Mouse (Mus musculus) midbrain, embryonic 14.5 days (tissue): ENCODE results near the gene Lypd1. TPM values are rescaled to one million over a fixed set of nuclear protein-coding genes. Genes with fewer than 3 reads are reported as not detected.

ENCODE experiments used
- ATAC-seq: fragments of 200-750 bp; cut with Nextera tagmentation; 2 replicates; pipeline ENCODE4 v1.8.0; 2017; ENCODE audit warnings: moderate number of reproducible peaks, moderate library complexity; ENCODE audit not compliant: low FRiP score, low TSS enrichment
- DNase-seq: peaks from one replicate; pipeline ENCODE4 v3.0.0-alpha.2; 2015
- H3K27ac ChIP-seq: fragments of 300-500 bp; sonication (generic); replicated peaks from 2 replicates; pipeline ENCODE4 v1.5.1; 2014; ENCODE audit warnings: mild to moderate bottlenecking, low read depth, low read length, moderate library complexity
- H3K27me3 ChIP-seq: fragments of 300-500 bp; sonication (generic); 2 replicates; pipeline ENCODE4 v1.6.1; 2014; ENCODE audit warnings: low read length, control low read depth, mixed read lengths; ENCODE audit not compliant: control insufficient read depth, insufficient read depth
- H3K36me3 ChIP-seq: fragments of 300-500 bp; sonication (generic); 2 replicates; pipeline ENCODE4 v1.6.1; 2014; ENCODE audit warnings: low read length, control low read depth; ENCODE audit not compliant: control insufficient read depth, insufficient read depth
- H3K4me1 ChIP-seq: fragments of 300-500 bp; sonication (generic); 2 replicates; pipeline ENCODE4 v1.6.1; 2014; ENCODE audit warnings: mild to moderate bottlenecking, antibody characterized with exemption, low read length, control low read depth; ENCODE audit not compliant: control insufficient read depth, insufficient read depth
- H3K4me2 ChIP-seq: fragments of 300-500 bp; sonication (generic); 2 replicates; pipeline ENCODE4 v1.6.1; 2014; ENCODE audit warnings: mild to moderate bottlenecking, low read length, moderate library complexity
- H3K4me3 ChIP-seq: fragments of 300-500 bp; sonication (generic); replicated peaks from 2 replicates; pipeline ENCODE4 v1.5.1; 2014; ENCODE audit warnings: low read depth, low read length
- H3K9ac ChIP-seq: fragments of 300-500 bp; sonication (generic); replicated peaks from 2 replicates; pipeline ENCODE4 v1.6.1; 2014; ENCODE audit warnings: mild to moderate bottlenecking, low read length, moderate library complexity
- H3K9me3 ChIP-seq: fragments of 300-500 bp; sonication (generic); 2 replicates; pipeline ENCODE4 v1.6.1; 2016; ENCODE audit warnings: low read length, control low read depth, mixed read lengths; ENCODE audit not compliant: control insufficient read depth
- WGBS: fragments of 180-500 bp; shearing (Covaris S2); extraction: QIAGEN DNeasy Blood & Tissue Kit; methylation state at CpG from one replicate; pipeline ENCODE4 v1.1.7; 2014; 5-methylcytosine and 5-hydroxymethylcytosine counted together
- polyA plus RNA-seq: library from polyadenylated mRNA; unstranded; fragments of >200 nt; fragmentation: Nextera tagmentation; extraction: Ambion mirVana; gene quantifications from 2 replicates; pipeline ENCODE4 v1.2.1, GENCODE M21; 2014

Gene Lypd1
- 63.4 and 67.9 TPM in 2 replicates for polyA plus RNA-seq

GRCm38 (mm10) chr1:125912601-125913600 is at the start of gene Lypd1:
Lypd1 (minus strand) TSS chr1:125913101.
- WGBS = 5% methylated on average over 30 of the region's 30 CpGs
- peaks cover 6% of the 10 kb centered on the region; the same call in 1 of the 2 replicates for H3K27me3 ChIP-seq
- H3K9ac ChIP-seq = peak within 1 kb of the TSS; percentile 69
- H3K36me3 ChIP-seq = no peaks in the 10 kb centered on the region
- peaks cover 18% of the 10 kb centered on the region for H3K4me1 ChIP-seq
- DNase-seq = peak; percentile 71
- peak within 1 kb of the TSS; percentile 59 for H3K4me3 ChIP-seq
- peak within 1 kb of the TSS; percentile 42 for H3K27ac ChIP-seq
- H3K4me2 ChIP-seq = peak within 1 kb of the TSS; percentile 99
- no peaks in the 10 kb centered on the region for H3K9me3 ChIP-seq
- ATAC-seq = peak; percentile 41

- Histone ChIP-seq H3K4me1 (no peaks in the 10 kb centered on the region), H3K9me3 (no peaks in the 10 kb centered on the region), H3K36me3 (no peaks in the 10 kb centered on the region), H3K4me3 (no peak overlapping the region), H3K27ac (no peak overlapping the region), H3K4me2 (no peak overlapping the region), H3K27me3 (no peaks in the 10 kb centered on the region), H3K9ac (no peak overlapping the region)
- ATAC-seq = no peak
- 85% methylated on average over 3 of the region's 3 CpGs for WGBS
- no peak for DNase-seq
These were observed 38.1 kb upstream of the Lypd1 start for GRCm38 (mm10) chr1:125951026-125951425.

- Histone ChIP-seq H3K4me3 (no peak overlapping the region), H3K4me2 (no peak overlapping the region), H3K36me3 (no peaks in the 10 kb centered on the region), H3K9ac (no peak overlapping the region), H3K4me1 (no peaks in the 10 kb centered on the region), H3K27ac (no peak overlapping the region), H3K27me3 (no peaks in the 10 kb centered on the region), H3K9me3 (no peaks in the 10 kb centered on the region)
- DNase-seq (no peak), ATAC-seq (no peak)
- 60% methylated on average over 6 of the region's 6 CpGs for WGBS
These were observed 36.2 kb upstream of the Lypd1 start for GRCm38 (mm10) chr1:125949076-125949475.

- no peaks in the 10 kb centered on the region for H3K4me1 ChIP-seq
- DNase-seq (no peak), ATAC-seq (no peak)
- no peaks in the 10 kb centered on the region for H3K9me3 ChIP-seq
- H3K4me3 ChIP-seq = no peak overlapping the region
- no peak overlapping the region for H3K9ac ChIP-seq
- WGBS = 85% methylated on average over 9 of the region's 9 CpGs
- H3K4me2 ChIP-seq = no peak overlapping the region
- no peaks in the 10 kb centered on the region for H3K36me3 ChIP-seq
- H3K27me3 ChIP-seq = no peaks in the 10 kb centered on the region
- H3K27ac ChIP-seq = no peak overlapping the region
These were observed 32.2 kb upstream of the Lypd1 start for GRCm38 (mm10) chr1:125945136-125945535.

- no peak overlapping the region for H3K27ac ChIP-seq
These were observed 30.4 kb upstream of the Lypd1 start for GRCm38 (mm10) chr1:125943305-125943704.

GRCm38 (mm10) chr1:125925486-125925885 is 12.6 kb upstream of the Lypd1 start:
- WGBS = 95% methylated on average over 10 of the region's 10 CpGs
- Histone ChIP-seq H3K9me3 (peaks cover 2% of the 10 kb centered on the region; the same call in 1 of the 2 replicates), H3K27me3 (no peaks in the 10 kb centered on the region), H3K36me3 (no peaks in the 10 kb centered on the region), H3K4me3 (no peak overlapping the region), H3K9ac (no peak overlapping the region), H3K4me2 (no peak overlapping the region), H3K27ac (no peak overlapping the region), H3K4me1 (no peaks in the 10 kb centered on the region)
- no peak for DNase-seq
- ATAC-seq = no peak

More at GRCm38 (mm10) chr1:125943305-125943704, 30.4 kb upstream of the Lypd1 start:
- Histone ChIP-seq H3K9me3 (no peaks in the 10 kb centered on the region), H3K4me1 (no peaks in the 10 kb centered on the region; the same call in 1 of the 2 replicates), H3K36me3 (no peaks in the 10 kb centered on the region), H3K9ac (no peak overlapping the region), H3K27me3 (no peaks in the 10 kb centered on the region), H3K4me2 (no peak overlapping the region), H3K4me3 (no peak overlapping the region)
- DNase-seq = no peak
- WGBS = 93% methylated on average over 1 of the region's 1 CpGs
- ATAC-seq = no peak

GRCm38 (mm10) chr1:125923062-125923461 is 10.2 kb upstream of the Lypd1 start:
- Histone ChIP-seq H3K9ac (no peak overlapping the region), H3K36me3 (no peaks in the 10 kb centered on the region), H3K4me1 (no peaks in the 10 kb centered on the region), H3K4me2 (no peak overlapping the region), H3K27me3 (no peaks in the 10 kb centered on the region), H3K27ac (no peak overlapping the region), H3K4me3 (no peak overlapping the region), H3K9me3 (peaks cover 9% of the 10 kb centered on the region; the same call in 1 of the 2 replicates)
- peak; percentile 26 for DNase-seq
- no peak for ATAC-seq
- 81% methylated on average over 2 of the region's 2 CpGs for WGBS

- no peak overlapping the region for H3K4me2 ChIP-seq
- WGBS = 91% methylated on average over 3 of the region's 3 CpGs
- no peaks in the 10 kb centered on the region for H3K4me1 ChIP-seq
- H3K27me3 ChIP-seq = no peaks in the 10 kb centered on the region
- no peak overlapping the region for H3K27ac ChIP-seq
- no peaks in the 10 kb centered on the region for H3K36me3 ChIP-seq
- no peak for ATAC-seq
- H3K9me3 ChIP-seq = peaks cover 9% of the 10 kb centered on the region; the same call in 1 of the 2 replicates
- no peak overlapping the region for H3K4me3 ChIP-seq
- no peak for DNase-seq
- no peak overlapping the region for H3K9ac ChIP-seq
These were observed 7.8 kb upstream of the Lypd1 start for GRCm38 (mm10) chr1:125920696-125921095.
